In the genomic region with DNA sequence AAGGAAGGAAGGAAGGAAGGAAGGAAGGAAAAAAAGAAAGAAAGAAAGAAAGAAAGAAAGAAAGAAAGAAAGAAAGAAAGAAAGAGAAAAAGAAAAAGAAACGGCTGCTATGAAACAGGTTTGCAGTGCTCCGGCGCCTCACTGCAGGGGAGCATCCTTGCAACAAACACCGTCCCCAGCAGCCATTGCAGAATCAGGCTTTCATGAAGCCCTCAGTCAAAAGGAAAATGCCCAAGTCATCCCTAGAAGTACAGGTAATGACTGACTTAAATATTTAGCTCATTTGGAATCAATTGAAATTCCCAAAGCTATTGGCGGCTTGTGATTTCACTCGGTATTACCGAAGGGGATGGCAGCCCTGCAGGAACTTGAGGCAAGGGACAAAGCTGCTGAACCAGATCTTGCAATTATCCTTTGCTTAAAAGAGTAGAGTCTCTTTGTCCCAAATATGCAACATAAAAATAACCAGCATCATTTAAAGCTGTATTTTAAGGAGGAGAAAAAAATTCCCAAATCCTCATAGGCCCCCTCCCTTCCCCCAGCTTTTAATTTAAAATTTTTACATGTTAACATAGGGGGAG, we compare ENCODE assay signal across 22 mouse cellular contexts. TPM values are rescaled to one million over a fixed set of nuclear protein-coding genes. Genes with fewer than 3 reads are reported as not detected.
DNase-seq lines count a peak whose midpoint lies in the region; ATAC-seq and TF ChIP-seq lines count a peak whose summit lies in the region.
"Had no signal": no experiment of that assay in that cellular context is flagged by ENCODE, and none has a peak within 500 bp of the region (broad histone marks: within the 10 kb centered on the region; RNA-seq: fewer than 3 reads in every experiment).

No protein-coding gene starts in this region.

- 41% methylated on average over 7 of the region's 7 CpGs for WGBS in cerebellum, adult 2 months
- WGBS in neural tube, embryonic 13.5 days, result 62% methylated on average over 7 of the region's 7 CpGs

- ATAC-seq in neural tube, embryonic 13.5 days (ENCODE audit: low read depth), result no peak
- ATAC-seq: CD4-positive, CD25-positive, alpha-beta regulatory T cell, adult 4 months had no signal

- H3K4me2 ChIP-seq in neural tube, embryonic 13.5 days, result 0 out of 2 replicates have a peak overlapping the region, but pooled peaks have one; percentile 27
- H3K4me2 ChIP-seq: embryonic facial prominence, embryonic 15.5 days; heart, embryonic 15.5 days; limb, embryonic 15.5 days had no signal

- no peaks in the 10 kb centered on the region for H3K9me3 ChIP-seq in neural tube, embryonic 13.5 days
- H3K9me3 ChIP-seq: embryonic facial prominence, embryonic 15.5 days; G1E; heart, embryonic 15.5 days; limb, embryonic 15.5 days had no signal

- no peaks in the 10 kb centered on the region for H3K36me3 ChIP-seq in neural tube, embryonic 13.5 days
- H3K36me3 ChIP-seq: embryonic facial prominence, embryonic 15.5 days; G1E; heart, embryonic 15.5 days; limb, embryonic 15.5 days had no signal

- peak overlapping the region; percentile 61; the same call in 1 of the 2 replicates for H3K27ac ChIP-seq in cerebellum, adult 2 months (ENCODE audit: insufficient read depth, low read length)
- peak overlapping the region; percentile 64 for H3K27ac ChIP-seq in neural tube, embryonic 13.5 days (replicated peaks)
- H3K27ac ChIP-seq: embryonic facial prominence, embryonic 15.5 days; heart, adult 2 months; heart, embryonic 15.5 days; limb, embryonic 15.5 days; stomach, postnatal 0 days had no signal

- H3K4me1 ChIP-seq in cerebellum, adult 2 months (ENCODE audit: control insufficient read depth, insufficient read depth, low read length), result peaks cover 32% of the 10 kb centered on the region
- H3K4me1 ChIP-seq in neural tube, embryonic 13.5 days (replicated peaks), result no peaks in the 10 kb centered on the region; the same call in 1 of the 2 replicates
- H3K4me1 ChIP-seq: embryonic facial prominence, embryonic 15.5 days; limb, embryonic 15.5 days had no signal

- no peaks in the 10 kb centered on the region for H3K27me3 ChIP-seq in cerebellum, adult 2 months (ENCODE audit: control insufficient read depth, insufficient read depth, low read length)
- H3K27me3 ChIP-seq in neural tube, embryonic 13.5 days, result no peaks in the 10 kb centered on the region
- H3K27me3 ChIP-seq: embryonic facial prominence, embryonic 15.5 days; heart, embryonic 15.5 days; limb, embryonic 15.5 days had no signal

- H3K9ac ChIP-seq in neural tube, embryonic 13.5 days, result no peak overlapping the region
- H3K9ac ChIP-seq: embryonic facial prominence, embryonic 15.5 days; heart, embryonic 15.5 days; limb, embryonic 15.5 days had no signal

- intact Hi-C loops in heart, postnatal 14 days (cut with DNase I), result no loop called here

- peak; percentile 30 to 33 for DNase-seq in cerebellum, adult 2 months
- no peak for DNase-seq in cerebellum, adult 8-10 months
- DNase-seq in heart, adult 11 months, result peak; percentile 11
- no peak for DNase-seq in heart, postnatal 14 days
- no peak for DNase-seq in neural tube, embryonic 10.5 days (ENCODE audit: extremely low spot score, low spot score)
- no peak for DNase-seq in kidney, adult 18-20 months
- DNase-seq in urinary bladder, adult 18-20 months (ENCODE audit: low spot score in 2 of 2), result no peak
- DNase-seq: adrenal gland, postnatal 36 days; cerebellum, adult 11 months; embryo, embryonic 11 days; gastrocnemius, postnatal 10 days; heart, adult 2 months; kidney, adult 8-10 months; kidney, postnatal 25 days; thymus, postnatal 14 days had no signal

- TF ChIP-seq POLR2A in cerebellum, adult 2 months (IDR thresholded peaks at IDR 0.05; ENCODE audit: borderline replicate concordance, insufficient read depth, low read length), result no peak

- peak overlapping the region; percentile 51 for H3K4me3 ChIP-seq in cerebellum, adult 2 months (replicated peaks; ENCODE audit: insufficient read depth, low read depth, low read length)
- H3K4me3 ChIP-seq in neural tube, embryonic 13.5 days, result peak overlapping the region; percentile 10; the same call in 1 of the 2 replicates
- H3K4me3 ChIP-seq: embryonic facial prominence, embryonic 15.5 days; heart, adult 2 months; heart, embryonic 15.5 days; limb, embryonic 15.5 days had no signal

- TF ChIP-seq CTCF in cerebellum, adult 2 months (IDR thresholded peaks at IDR 0.05; ENCODE audit: borderline replicate concordance, insufficient read depth, low read depth, low read length), result no peak

RNA-seq across cellular contexts. Expression of a gene that starts 45.3 kb away (rescaled TPM):
- polyA plus RNA-seq in cerebellum, adult 2 months (2012; rRNA removed), result 120 and 133 TPM in 2 replicates
- 1 to 10 TPM; 4.1 to 4.2 TPM for total RNA-seq in heart, postnatal 14 days (2021)
- polyA plus RNA-seq in neural tube, embryonic 13.5 days (2015; fragmentation: Nextera tagmentation; extraction: Ambion mirVana), result 27.6 and 33.4 TPM in 2 replicates
- polyA plus RNA-seq: G1E had no signal

Comparison
In these comparisons a context has a peak if more than half of its experiments do, and no peak if none do; other contexts are left out.
1. DNase-seq: peak in cerebellum, adult 2 months (2 of 2) and heart, adult 11 months (single experiment); none in cerebellum, adult 8-10 months (single experiment), heart, postnatal 14 days (0 of 2), neural tube, embryonic 10.5 days (single experiment), kidney, adult 18-20 months (single experiment) and urinary bladder, adult 18-20 months (0 of 2).